Mouse (Mus musculus) lung, postnatal 25 days (tissue): ENCODE measurements around the gene Ildr2.
A peak's percentile ranks its signal among the peaks of the same experiment; 100 is the strongest.

Experiments used
- DNase-seq: peaks from one replicate; pipeline ENCODE4 v3.0.0; 2022; ENCODE audit warnings: low spot score

Gene Ildr2

GRCm38 (mm10) chr1:166283451-166283850, 29.5 kb downstream of the Ildr2 start:
- DNase-seq: no peak

- DNase-seq: no peak
Measured at GRCm38 (mm10) chr1:166284390-166284789, 30.5 kb downstream of the Ildr2 start.

- no peak for DNase-seq
Measured at GRCm38 (mm10) chr1:166286231-166286630, 32.3 kb downstream of the Ildr2 start.

- no peak for DNase-seq
Measured at GRCm38 (mm10) chr1:166290562-166290961, 36.6 kb downstream of the Ildr2 start.

- no peak for DNase-seq
Measured at GRCm38 (mm10) chr1:166293086-166293485, 39.1 kb downstream of the Ildr2 start.

GRCm38 (mm10) chr1:166295548-166295947, 41.6 kb downstream of the Ildr2 start:
- no peak for DNase-seq

- DNase-seq: no peak
Measured at GRCm38 (mm10) chr1:166296371-166296770, 42.4 kb downstream of the Ildr2 start.

- no peak for DNase-seq
Measured at GRCm38 (mm10) chr1:166296971-166297370, 43.0 kb downstream of the Ildr2 start.

- no peak for DNase-seq
Measured at GRCm38 (mm10) chr1:166297499-166298111, 43.7 kb downstream of the Ildr2 start.

GRCm38 (mm10) chr1:166298884-166299283, 44.9 kb downstream of the Ildr2 start:
- no peak for DNase-seq

GRCm38 (mm10) chr1:166299821-166300220, 45.9 kb downstream of the Ildr2 start:
- no peak for DNase-seq

GRCm38 (mm10) chr1:166300526-166300925, 46.6 kb downstream of the Ildr2 start:
- no peak for DNase-seq

GRCm38 (mm10) chr1:166304352-166305240, 50.7 kb downstream of the Ildr2 start:
- DNase-seq: no peak

GRCm38 (mm10) chr1:166308471-166308850, 54.5 kb downstream of the Ildr2 start:
- no peak for DNase-seq

- DNase-seq: no peak
Measured at GRCm38 (mm10) chr1:166308851-166309715, 55.1 kb downstream of the Ildr2 start.

- no peak for DNase-seq
Measured at GRCm38 (mm10) chr1:166311151-166311550, 57.2 kb downstream of the Ildr2 start.

GRCm38 (mm10) chr1:166313637-166314036, 59.7 kb downstream of the Ildr2 start:
- no peak for DNase-seq

GRCm38 (mm10) chr1:166315706-166316105, 61.8 kb downstream of the Ildr2 start:
- DNase-seq: no peak

GRCm38 (mm10) chr1:166319132-166319698, 65.3 kb downstream of the Ildr2 start:
- peak; percentile 54 for DNase-seq

- no peak for DNase-seq
Measured at GRCm38 (mm10) chr1:166326421-166326820, 72.5 kb downstream of the Ildr2 start.

- DNase-seq: no peak
Measured at GRCm38 (mm10) chr1:166330752-166331151, 76.8 kb downstream of the Ildr2 start.

GRCm38 (mm10) chr1:166339110-166339509, 85.2 kb downstream of the Ildr2 start:
- peak; percentile 39 for DNase-seq
